Mouse (Mus musculus) ES-Bruce4 (cell line): ENCODE data around the gene Slc7a11. TPM values are rescaled to one million over a fixed set of nuclear protein-coding genes. Genes with fewer than 3 reads are reported as not detected.
"Not testable (repeated sequence)": the region's sequence is repeated elsewhere in the genome, so short reads cannot be mapped to it uniquely, and the experiment has no call there.

Source experiments
- H3K27ac ChIP-seq: 2 replicates; pipeline ENCODE4 v1.5.1; 2012; ENCODE audit warnings: low read length, inconsistent platforms; ENCODE audit not compliant: insufficient read depth
- H3K27me3 ChIP-seq: 2 replicates; pipeline ENCODE4 v1.6.1; 2012; ENCODE audit warnings: mild to moderate bottlenecking, low read length, inconsistent platforms; ENCODE audit not compliant: control insufficient read depth, poor library complexity, insufficient read depth, severe bottlenecking
- H3K36me3 ChIP-seq: 2 replicates; pipeline ENCODE4 v1.6.1; 2012; ENCODE audit warnings: inconsistent platforms, mild to moderate bottlenecking, low read length, moderate library complexity; ENCODE audit not compliant: control insufficient read depth, poor library complexity, insufficient read depth, severe bottlenecking
- H3K4me1 ChIP-seq: one replicate; pipeline ENCODE4 v1.8.1; 2011; ENCODE audit warnings: low read length; ENCODE audit not compliant: control insufficient read depth, insufficient read depth
- H3K4me3 ChIP-seq: 2 replicates; pipeline ENCODE4 v1.5.1; 2011; ENCODE audit warnings: low read depth, mild to moderate bottlenecking, low read length
- H3K9ac ChIP-seq: 2 replicates; pipeline ENCODE4 v1.6.1; 2012; ENCODE audit warnings: low read depth, mild to moderate bottlenecking, inconsistent platforms; ENCODE audit not compliant: poor library complexity, severe bottlenecking
- H3K9me3 ChIP-seq: replicated peaks from 2 replicates; pipeline ENCODE4 v1.6.1; 2012; ENCODE audit warnings: mild to moderate bottlenecking, low read length, inconsistent platforms; ENCODE audit not compliant: control insufficient read depth, poor library complexity, insufficient read depth, severe bottlenecking
- CTCF ChIP-seq: IDR thresholded peaks from one replicate; pipeline ENCODE4 v1.8.1; 2011; ENCODE audit warnings: low read depth, low read length
- EP300 ChIP-seq: IDR thresholded peaks from 2 replicates; pipeline ENCODE4 v1.6.1; 2011; ENCODE audit warnings: low read depth, low read length; ENCODE audit not compliant: insufficient read depth
- POLR2A ChIP-seq: IDR thresholded peaks from one replicate; pipeline ENCODE4 v1.8.1; 2011; ENCODE audit warnings: low read length; ENCODE audit not compliant: insufficient read depth
- polyA plus RNA-seq: library from polyadenylated mRNA; stranded (reverse); fragments of >200 nt; gene quantifications from 2 replicates; pipeline ENCODE4 v1.2.4, GENCODE M21; 2011; ENCODE audit warnings: low read depth; ENCODE audit not compliant: missing spikeins, insufficient read depth, insufficient read length

The Slc7a11 gene
- polyA plus RNA-seq, 1 experiment, result 0.31 TPM

GRCm38 (mm10) chr3:50439429-50439828 is 4.0 kb downstream of the Slc7a11 start:
- Histone ChIP-seq H3K27ac (no peak overlapping the region), H3K4me3 (no peak overlapping the region), H3K4me1 (peaks cover 3% of the 10 kb centered on the region), H3K9me3 (no peaks in the 10 kb centered on the region), H3K27me3 (no peaks in the 10 kb centered on the region), H3K36me3 (no peaks in the 10 kb centered on the region), H3K9ac (no peak overlapping the region)
- TF ChIP-seq EP300 (no peak), POLR2A (no peak), CTCF (no peak)

GRCm38 (mm10) chr3:50438520-50439253 is 4.7 kb downstream of the Slc7a11 start:
- Histone ChIP-seq H3K9me3 (no peaks in the 10 kb centered on the region), H3K4me1 (peaks cover 3% of the 10 kb centered on the region), H3K9ac (no peak overlapping the region), H3K36me3 (no peaks in the 10 kb centered on the region), H3K27me3 (no peaks in the 10 kb centered on the region), H3K4me3 (no peak overlapping the region), H3K27ac (no peak overlapping the region)
- no peak for TF ChIP-seq POLR2A
- no peak for TF ChIP-seq CTCF
- no peak for TF ChIP-seq EP300

GRCm38 (mm10) chr3:50438081-50438480 is 5.3 kb downstream of the Slc7a11 start:
- not testable (repeated sequence) for H3K4me3 ChIP-seq, H3K9me3 ChIP-seq, H3K27ac ChIP-seq, H3K4me1 ChIP-seq, H3K27me3 ChIP-seq, H3K9ac ChIP-seq, H3K36me3 ChIP-seq

- H3K4me3 ChIP-seq, H3K9ac ChIP-seq, H3K27ac ChIP-seq, H3K4me1 ChIP-seq, H3K36me3 ChIP-seq, H3K9me3 ChIP-seq, H3K27me3 ChIP-seq: not testable (repeated sequence)
These were observed 7.0 kb downstream of the Slc7a11 start for GRCm38 (mm10) chr3:50436409-50436808.

- no peaks in the 10 kb centered on the region for H3K27me3 ChIP-seq
- H3K4me3 ChIP-seq, result no peak overlapping the region
- H3K4me1 ChIP-seq, result no peaks in the 10 kb centered on the region
- H3K27ac ChIP-seq, result no peak overlapping the region
- H3K9ac ChIP-seq, result no peak overlapping the region
- H3K36me3 ChIP-seq, result no peaks in the 10 kb centered on the region
- H3K9me3 ChIP-seq, result no peaks in the 10 kb centered on the region
- TF ChIP-seq EP300 (no peak), CTCF (no peak), POLR2A (no peak)
These were observed 9.6 kb downstream of the Slc7a11 start for GRCm38 (mm10) chr3:50433831-50434230.

GRCm38 (mm10) chr3:50430811-50431210 is 12.6 kb downstream of the Slc7a11 start:
- no peaks in the 10 kb centered on the region for H3K27me3 ChIP-seq
- H3K27ac ChIP-seq, result no peak overlapping the region
- TF ChIP-seq POLR2A, result no peak
- no peak for TF ChIP-seq CTCF
- no peak for TF ChIP-seq EP300
- H3K9ac ChIP-seq, result no peak overlapping the region
- no peaks in the 10 kb centered on the region for H3K9me3 ChIP-seq
- H3K4me3 ChIP-seq, result no peak overlapping the region
- H3K4me1 ChIP-seq, result no peaks in the 10 kb centered on the region
- H3K36me3 ChIP-seq, result no peaks in the 10 kb centered on the region
